Mouse (Mus musculus): ENCODE measurements around the gene Gm20388. TPM values are rescaled to one million over a fixed set of nuclear protein-coding genes. Genes with fewer than 3 reads are reported as not detected.

Gene Gm20388
- polyA plus RNA-seq, 1 experiment from 2014 or later: 5.5 TPM

DNA sequence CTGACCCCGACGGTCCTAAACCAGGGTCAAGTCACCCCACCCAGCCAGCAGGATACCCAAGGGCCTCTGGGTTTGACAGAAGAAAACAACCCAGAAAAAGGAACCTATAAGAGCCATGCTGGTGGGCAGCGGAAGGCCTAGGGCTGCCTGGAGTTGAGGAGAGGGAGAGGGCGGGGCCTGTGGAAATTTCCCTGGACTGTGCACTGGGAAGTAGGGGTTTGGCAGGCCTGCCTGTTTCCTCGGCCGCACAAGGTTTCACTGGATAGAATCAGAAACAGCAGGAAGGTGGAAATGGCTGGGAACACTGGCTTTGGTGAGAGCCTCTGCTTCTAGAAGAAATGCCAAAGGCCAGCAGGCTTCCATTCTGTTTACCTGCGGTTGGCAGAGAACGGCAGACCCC, 162.2 kb downstream of the Gm20388 start:
- Histone ChIP-seq H3K9ac (no peak overlapping the region), H3K27me3 (no peaks in the 10 kb centered on the region; the same call in 1 of the 2 replicates), H3K4me1 (peaks cover 4% of the 10 kb centered on the region), H3K27ac (no peak overlapping the region), H3K4me2 (no peak overlapping the region), H3K4me3 (no peak overlapping the region), H3K9me3 (no peaks in the 10 kb centered on the region), H3K36me3 (no peaks in the 10 kb centered on the region)
- no peak for ATAC-seq (ENCODE audit: borderline replicate concordance, extremely low read depth, low FRiP score, low TSS enrichment)
- WGBS: 78% methylated on average over 8 of the region's 8 CpGs

DNA sequence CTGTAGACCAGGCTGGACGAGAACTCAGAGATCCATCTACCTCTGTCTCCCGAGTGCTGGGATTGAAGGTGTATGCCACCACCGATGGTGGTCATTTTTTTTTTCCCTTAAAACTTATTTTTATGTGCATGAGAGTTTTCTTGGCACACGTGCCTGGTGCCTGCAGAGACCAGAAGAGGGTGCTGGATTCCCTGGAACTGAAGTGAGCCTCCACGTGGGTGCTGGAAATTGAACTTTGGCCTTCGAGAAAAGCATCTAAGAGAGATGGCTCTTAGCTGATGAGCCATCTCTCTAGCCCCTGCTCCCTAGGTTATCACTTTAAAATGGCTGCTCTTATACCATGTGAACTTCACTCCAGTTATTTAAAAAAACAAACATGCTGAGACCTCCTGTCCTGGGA, 163.9 kb downstream of the Gm20388 start:
- H3K4me3 ChIP-seq: no peak overlapping the region
- no peak overlapping the region for H3K9ac ChIP-seq
- H3K27ac ChIP-seq: no peak overlapping the region
- WGBS: 55% methylated on average over 6 of the region's 6 CpGs
- H3K4me1 ChIP-seq: no peaks in the 10 kb centered on the region
- H3K36me3 ChIP-seq: no peaks in the 10 kb centered on the region
- no peaks in the 10 kb centered on the region for H3K9me3 ChIP-seq
- no peaks in the 10 kb centered on the region; the same call in 1 of the 2 replicates for H3K27me3 ChIP-seq
- ATAC-seq (ENCODE audit: borderline replicate concordance, extremely low read depth, low FRiP score, low TSS enrichment): no peak
- no peak overlapping the region for H3K4me2 ChIP-seq

DNA sequence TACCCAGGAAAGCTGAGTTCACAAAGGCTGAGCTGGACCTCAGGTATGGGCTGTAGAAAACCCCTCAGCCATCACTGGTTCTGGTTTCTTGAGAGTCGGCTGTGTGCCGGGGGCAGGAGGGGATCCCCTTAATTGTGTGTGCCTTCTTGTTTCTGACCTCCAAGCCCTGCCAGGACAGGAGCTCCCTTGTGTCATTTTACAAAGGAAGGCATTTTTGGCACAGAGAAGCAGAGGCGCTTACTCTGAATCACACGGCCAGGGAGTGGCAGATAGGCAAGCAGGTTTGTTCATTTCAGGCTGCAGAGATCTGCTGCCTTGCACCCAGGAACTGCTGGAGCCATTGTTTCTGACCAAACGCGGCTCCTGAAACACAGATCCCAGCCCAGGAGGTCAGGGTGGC, 164.7 kb downstream of the Gm20388 start:
- no peak for ATAC-seq (ENCODE audit: borderline replicate concordance, extremely low read depth, low FRiP score, low TSS enrichment)
- no peaks in the 10 kb centered on the region for H3K36me3 ChIP-seq
- 61% methylated on average over 6 of the region's 6 CpGs for WGBS
- H3K4me3 ChIP-seq: no peak overlapping the region
- H3K27me3 ChIP-seq: no peaks in the 10 kb centered on the region; the same call in 1 of the 2 replicates
- H3K4me2 ChIP-seq: no peak overlapping the region
- no peaks in the 10 kb centered on the region for H3K4me1 ChIP-seq
- no peaks in the 10 kb centered on the region for H3K9me3 ChIP-seq
- H3K27ac ChIP-seq: no peak overlapping the region
- no peak overlapping the region for H3K9ac ChIP-seq

DNA sequence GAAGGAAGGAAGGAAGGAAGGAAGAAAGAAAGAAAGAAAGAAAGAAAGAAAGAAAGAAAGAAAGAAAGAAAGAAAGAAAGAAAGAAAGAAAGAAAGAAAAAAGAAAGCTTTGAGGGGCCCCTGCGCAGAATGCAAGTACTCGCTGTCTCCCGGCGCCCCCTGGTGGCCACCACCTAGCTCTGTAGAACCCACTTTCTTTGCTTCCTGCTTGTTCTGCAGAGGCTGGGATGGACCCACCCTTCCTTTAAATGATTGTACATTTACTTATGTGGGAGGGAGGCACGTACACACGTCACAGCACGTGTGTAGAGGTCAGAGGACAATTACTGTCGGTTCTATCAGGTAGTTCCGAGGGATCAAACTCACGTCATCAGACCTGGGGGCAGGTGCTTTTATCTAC, 167.4 kb downstream of the Gm20388 start:
- H3K9me3 ChIP-seq: no peaks in the 10 kb centered on the region
- H3K27ac ChIP-seq: no peak overlapping the region
- no peak overlapping the region for H3K4me2 ChIP-seq
- H3K4me1 ChIP-seq: no peaks in the 10 kb centered on the region
- no peak overlapping the region for H3K9ac ChIP-seq
- WGBS: 10% methylated on average over 10 of the region's 10 CpGs
- ATAC-seq (ENCODE audit: borderline replicate concordance, extremely low read depth, low FRiP score, low TSS enrichment): no peak
- H3K36me3 ChIP-seq: peaks cover 22% of the 10 kb centered on the region
- no peaks in the 10 kb centered on the region; the same call in 1 of the 2 replicates for H3K27me3 ChIP-seq
- no peak overlapping the region for H3K4me3 ChIP-seq

DNA sequence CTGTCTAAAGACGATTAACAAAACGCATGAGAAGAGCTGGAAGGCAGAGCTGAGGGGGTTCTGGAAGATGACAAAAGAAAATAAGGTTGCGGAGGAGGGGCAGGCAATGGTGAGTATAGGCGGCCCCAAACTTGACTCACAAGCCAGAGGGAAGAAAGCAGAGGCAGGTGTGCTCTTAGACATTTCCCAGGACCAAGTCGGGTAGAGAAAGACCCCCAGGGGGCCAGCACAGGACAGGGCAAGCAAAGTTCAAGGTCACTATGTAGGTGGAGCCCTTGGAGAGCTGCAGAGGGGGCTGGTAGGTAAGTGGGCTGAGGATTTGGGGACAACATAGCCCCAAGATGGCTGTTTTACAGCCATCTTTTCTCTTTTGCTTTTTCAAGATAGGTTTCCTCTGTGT, 168.7 kb downstream of the Gm20388 start:
- Histone ChIP-seq H3K36me3 (peaks cover 24% of the 10 kb centered on the region), H3K4me1 (no peaks in the 10 kb centered on the region), H3K9ac (no peak overlapping the region), H3K27me3 (no peaks in the 10 kb centered on the region), H3K27ac (no peak overlapping the region), H3K9me3 (no peaks in the 10 kb centered on the region), H3K4me3 (no peak overlapping the region), H3K4me2 (no peak overlapping the region)
- WGBS: 55% methylated on average over 5 of the region's 5 CpGs
- no peak for ATAC-seq (ENCODE audit: borderline replicate concordance, extremely low read depth, low FRiP score, low TSS enrichment)

DNA sequence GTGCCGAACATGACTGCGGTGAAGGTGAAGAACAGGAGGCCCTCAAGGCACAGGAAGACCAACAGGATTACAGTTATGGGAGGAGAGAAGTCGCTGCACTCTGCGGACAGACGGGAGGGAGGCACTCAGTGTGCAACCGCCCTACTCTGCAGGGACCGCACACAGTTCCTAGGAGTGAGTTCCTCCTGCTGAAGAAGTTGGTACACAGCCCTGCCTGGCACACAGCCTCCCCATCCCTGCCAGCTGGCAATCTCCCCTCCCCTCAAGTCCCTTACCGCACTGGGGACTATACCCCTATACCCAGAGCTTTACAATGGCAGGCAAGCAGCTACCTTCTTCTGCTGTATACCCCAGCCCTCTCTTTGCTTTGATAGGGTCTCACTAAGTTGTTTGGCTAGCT, 172.6 kb downstream of the Gm20388 start:
- no peak overlapping the region for H3K4me3 ChIP-seq
- H3K27me3 ChIP-seq: no peaks in the 10 kb centered on the region
- H3K9me3 ChIP-seq: no peaks in the 10 kb centered on the region
- 88% methylated on average over 8 of the region's 8 CpGs for WGBS
- ATAC-seq (ENCODE audit: borderline replicate concordance, extremely low read depth, low FRiP score, low TSS enrichment): no peak
- H3K4me1 ChIP-seq: no peaks in the 10 kb centered on the region
- peaks cover 58% of the 10 kb centered on the region for H3K36me3 ChIP-seq
- no peak overlapping the region for H3K27ac ChIP-seq
- H3K9ac ChIP-seq: no peak overlapping the region
- no peak overlapping the region for H3K4me2 ChIP-seq

DNA sequence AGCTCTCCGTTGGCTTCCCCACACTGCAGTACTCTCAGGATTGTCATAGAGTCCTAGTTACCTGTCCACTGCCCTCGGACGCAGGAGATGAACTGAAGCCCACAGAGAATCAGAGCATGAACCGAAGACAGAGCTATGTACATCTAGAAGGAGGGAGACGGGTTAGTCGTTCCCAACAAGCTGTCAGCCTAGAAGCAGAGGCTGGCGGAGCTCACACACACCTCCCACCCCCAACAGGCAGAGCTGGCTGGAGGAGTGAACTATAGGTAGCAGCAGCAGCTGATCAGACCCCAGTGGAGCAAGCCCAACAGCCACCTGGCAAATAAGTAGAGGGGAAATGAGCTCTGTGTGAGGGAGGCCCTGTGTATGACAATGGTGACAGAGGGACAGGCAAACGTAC, 174.1 kb downstream of the Gm20388 start:
- H3K9ac ChIP-seq: no peak overlapping the region
- H3K36me3 ChIP-seq: peaks cover 64% of the 10 kb centered on the region
- no peaks in the 10 kb centered on the region for H3K9me3 ChIP-seq
- H3K4me1 ChIP-seq: no peaks in the 10 kb centered on the region
- no peak overlapping the region for H3K4me2 ChIP-seq
- WGBS: 78% methylated on average over 8 of the region's 8 CpGs
- ATAC-seq (ENCODE audit: borderline replicate concordance, extremely low read depth, low FRiP score, low TSS enrichment): no peak
- no peak overlapping the region for H3K27ac ChIP-seq
- no peak overlapping the region for H3K4me3 ChIP-seq
- no peaks in the 10 kb centered on the region for H3K27me3 ChIP-seq

DNA sequence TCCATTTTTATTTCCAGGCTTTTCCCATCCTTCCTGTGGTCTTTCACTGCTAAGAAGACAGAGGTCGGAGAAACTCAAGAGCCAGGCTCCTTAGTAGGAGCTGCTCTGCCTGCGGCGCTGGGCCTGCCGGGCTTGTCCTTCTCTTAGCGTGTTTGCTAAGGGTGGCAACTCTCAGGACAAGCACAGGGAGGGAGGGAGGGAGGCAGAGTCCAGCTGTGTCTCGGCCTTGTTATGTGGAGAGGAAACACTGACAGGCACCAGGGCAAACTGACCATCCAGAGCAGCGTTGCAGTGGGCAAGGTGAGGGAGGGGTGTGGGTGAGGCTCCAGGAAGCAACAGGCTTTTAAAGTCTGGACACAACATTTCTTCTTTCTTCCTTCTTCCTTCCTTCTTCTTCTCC, 178.9 kb downstream of the Gm20388 start:
- H3K9me3 ChIP-seq: no peaks in the 10 kb centered on the region
- H3K27me3 ChIP-seq: no peaks in the 10 kb centered on the region
- no peak overlapping the region for H3K27ac ChIP-seq
- H3K4me2 ChIP-seq: no peak overlapping the region
- H3K9ac ChIP-seq: no peak overlapping the region
- ATAC-seq (ENCODE audit: borderline replicate concordance, extremely low read depth, low FRiP score, low TSS enrichment): no peak
- no peak overlapping the region for H3K4me3 ChIP-seq
- no peaks in the 10 kb centered on the region for H3K4me1 ChIP-seq
- peaks cover 77% of the 10 kb centered on the region for H3K36me3 ChIP-seq
- WGBS: 54% methylated on average over 7 of the region's 7 CpGs

DNA sequence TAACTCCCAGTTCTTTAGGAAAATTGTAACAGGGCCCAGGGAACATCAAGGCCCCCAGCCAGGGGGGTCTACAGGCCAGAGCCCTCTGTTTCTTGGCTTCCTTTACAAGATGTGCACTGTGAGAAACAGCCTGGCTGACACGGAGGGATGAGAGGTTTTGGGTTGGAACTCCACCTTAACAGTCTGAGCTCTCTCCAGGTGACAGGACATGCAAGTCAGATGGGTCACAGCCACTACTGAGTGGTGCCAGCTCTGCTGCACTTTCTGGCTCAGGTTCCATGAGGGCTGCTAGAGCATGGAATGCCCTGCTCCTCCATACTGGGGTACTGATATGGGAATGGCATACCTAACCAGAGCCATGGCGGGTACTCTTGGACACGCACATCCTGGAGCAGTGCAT, 180.4 kb downstream of the Gm20388 start:
- ATAC-seq (ENCODE audit: borderline replicate concordance, extremely low read depth, low FRiP score, low TSS enrichment): no peak
- Histone ChIP-seq H3K9ac (no peak overlapping the region), H3K4me2 (no peak overlapping the region), H3K27ac (no peak overlapping the region), H3K36me3 (peaks cover 62% of the 10 kb centered on the region), H3K9me3 (no peaks in the 10 kb centered on the region), H3K4me3 (no peak overlapping the region), H3K4me1 (no peaks in the 10 kb centered on the region), H3K27me3 (no peaks in the 10 kb centered on the region)
- WGBS: 90% methylated on average over 3 of the region's 3 CpGs

DNA sequence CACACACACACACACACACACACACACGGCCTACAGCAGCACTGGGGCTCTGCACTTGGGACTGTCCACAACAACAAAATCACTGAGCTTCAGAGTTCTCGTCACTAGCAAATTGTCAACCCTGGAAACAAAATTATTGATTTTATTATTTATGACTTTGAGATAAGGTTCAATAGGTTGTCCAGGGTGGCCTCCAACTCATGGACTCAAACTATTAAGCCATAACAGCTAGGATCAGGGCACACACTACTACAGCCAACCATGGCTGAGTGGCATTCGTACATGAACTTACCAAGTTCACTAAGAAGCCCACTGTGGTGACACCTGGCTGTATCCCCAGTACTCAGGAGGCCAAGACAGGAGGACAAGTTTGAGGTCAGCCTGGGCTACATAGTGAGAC, 182.5 kb downstream of the Gm20388 start:
- H3K4me2 ChIP-seq: no peak overlapping the region
- ATAC-seq (ENCODE audit: borderline replicate concordance, extremely low read depth, low FRiP score, low TSS enrichment): no peak
- no peak overlapping the region for H3K9ac ChIP-seq
- peaks cover 43% of the 10 kb centered on the region for H3K36me3 ChIP-seq
- no peak overlapping the region for H3K4me3 ChIP-seq
- H3K4me1 ChIP-seq: no peaks in the 10 kb centered on the region
- 93% methylated on average over 3 of the region's 3 CpGs for WGBS
- no peaks in the 10 kb centered on the region for H3K9me3 ChIP-seq
- no peaks in the 10 kb centered on the region for H3K27me3 ChIP-seq
- H3K27ac ChIP-seq: no peak overlapping the region

DNA sequence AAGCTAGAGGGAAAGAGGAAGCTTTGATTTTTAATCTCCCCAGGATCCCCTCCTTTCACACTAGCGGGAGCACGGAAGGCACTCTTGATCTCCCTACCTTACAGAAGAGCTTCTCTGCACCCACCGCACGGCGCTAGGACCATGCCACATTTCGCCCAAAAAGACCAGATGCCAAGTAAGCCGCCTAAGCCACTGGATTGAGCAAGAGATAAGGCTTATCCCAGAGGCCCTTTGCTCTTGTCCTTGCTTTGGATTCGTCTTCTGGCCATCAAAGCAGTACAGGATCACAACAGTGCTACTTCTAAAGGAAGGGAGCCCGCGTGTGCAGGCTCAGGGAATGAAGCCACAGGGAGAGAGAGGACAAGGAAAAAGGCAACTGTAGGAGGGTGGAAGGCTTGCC, 184.2 kb downstream of the Gm20388 start:
- Histone ChIP-seq H3K36me3 (peaks cover 37% of the 10 kb centered on the region), H3K4me3 (no peak overlapping the region), H3K4me1 (peaks cover 5% of the 10 kb centered on the region), H3K9ac (no peak overlapping the region), H3K27me3 (no peaks in the 10 kb centered on the region), H3K4me2 (no peak overlapping the region), H3K27ac (no peak overlapping the region), H3K9me3 (no peaks in the 10 kb centered on the region)
- WGBS: 80% methylated on average over 10 of the region's 10 CpGs
- no peak for ATAC-seq (ENCODE audit: borderline replicate concordance, extremely low read depth, low FRiP score, low TSS enrichment)

DNA sequence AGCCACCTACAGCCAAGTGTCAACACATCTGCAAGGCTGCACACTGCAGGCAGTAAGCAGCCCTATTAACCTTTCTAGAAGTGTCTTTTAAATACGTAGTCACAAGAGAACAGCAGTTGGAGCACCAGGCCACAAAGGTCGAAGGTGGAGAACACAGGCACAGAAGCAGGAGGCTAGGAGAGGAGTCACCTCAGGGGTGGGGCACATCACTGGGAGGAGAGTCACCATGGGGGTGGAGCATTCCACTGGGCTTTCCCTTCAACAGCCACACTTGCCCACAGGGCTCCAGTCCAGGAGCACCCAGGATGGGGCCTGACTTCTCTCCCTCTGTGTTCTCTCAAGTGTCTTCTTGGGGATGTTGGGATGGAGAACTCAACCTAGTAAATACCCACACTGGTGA, 185.8 kb downstream of the Gm20388 start:
- peaks cover 22% of the 10 kb centered on the region for H3K36me3 ChIP-seq
- no peak overlapping the region for H3K4me3 ChIP-seq
- peaks cover 14% of the 10 kb centered on the region for H3K4me1 ChIP-seq
- no peak for ATAC-seq (ENCODE audit: borderline replicate concordance, extremely low read depth, low FRiP score, low TSS enrichment)
- H3K9ac ChIP-seq: no peak overlapping the region
- no peaks in the 10 kb centered on the region for H3K27me3 ChIP-seq
- no peaks in the 10 kb centered on the region for H3K9me3 ChIP-seq
- H3K4me2 ChIP-seq: no peak overlapping the region
- no peak overlapping the region for H3K27ac ChIP-seq
- 78% methylated on average over 2 of the region's 2 CpGs for WGBS

DNA sequence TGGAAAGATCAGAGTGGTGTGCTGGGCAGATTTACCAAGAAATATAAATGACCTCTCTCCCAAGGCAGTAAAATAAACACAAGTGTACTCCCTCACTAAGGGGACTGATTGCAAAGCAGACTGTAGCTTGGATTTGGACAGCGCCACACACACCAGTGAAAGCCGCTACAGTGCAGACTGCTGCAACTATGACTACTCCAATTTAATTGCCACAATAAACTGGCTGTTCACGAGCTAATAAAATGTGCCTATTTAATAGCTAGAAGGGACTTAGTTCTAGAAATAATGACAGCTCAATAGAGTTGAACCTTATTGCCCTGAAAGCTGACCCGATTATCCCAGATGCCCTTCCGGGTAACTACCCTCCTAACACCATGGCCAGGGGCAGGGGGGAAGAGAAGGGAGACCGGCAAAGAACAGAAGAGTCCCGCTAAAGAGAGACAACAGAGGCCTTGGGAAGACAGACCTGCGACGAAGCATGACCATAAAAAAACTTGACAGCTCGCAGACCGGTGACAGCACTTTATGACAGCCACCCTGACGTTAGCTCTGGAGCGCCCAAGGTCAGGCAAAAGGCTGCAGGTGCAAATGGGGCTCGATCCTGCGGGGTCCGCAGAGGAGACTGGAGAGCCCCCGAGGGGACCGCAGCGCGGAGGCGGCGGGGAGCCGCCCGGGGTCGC, 189.9 kb downstream of the Gm20388 start:
- Histone ChIP-seq H3K27me3 (no peaks in the 10 kb centered on the region), H3K4me1 (peaks cover 24% of the 10 kb centered on the region), H3K4me2 (peak overlapping the region; percentile 92), H3K9me3 (no peaks in the 10 kb centered on the region), H3K9ac (peak overlapping the region; percentile 87), H3K4me3 (peak overlapping the region; percentile 92), H3K36me3 (no peaks in the 10 kb centered on the region), H3K27ac (peak overlapping the region; percentile 89)
- 3% methylated on average over 25 of the region's 25 CpGs for WGBS
- no peak for ATAC-seq (ENCODE audit: borderline replicate concordance, extremely low read depth, low FRiP score, low TSS enrichment)

All from lung, embryonic 15.5 days (tissue).